Mouse (Mus musculus): ENCODE results near the gene Sgf29. TPM values are rescaled to one million over a fixed set of nuclear protein-coding genes. Genes with fewer than 3 reads are reported as not detected.

The Sgf29 gene
- total and polyA plus RNA-seq, 2 experiments from 2014 or later = 22.8 to 59.6 TPM

GRCm38 (mm10) chr7:126711910-126712309, 62.8 kb downstream of the Sgf29 start:
- Histone ChIP-seq H3K4me1 (ENCODE audit: insufficient read depth) (no peaks in the 10 kb centered on the region), H3K4me3 (ENCODE audit: low read depth, low read length) (no peak overlapping the region), H3K9me3 (ENCODE audit: low read length) (no peaks in the 10 kb centered on the region), H3K9ac (no peak overlapping the region), H3K36me3 (ENCODE audit: insufficient read depth) (no peaks in the 10 kb centered on the region), H3K27ac (ENCODE audit: low read depth, low read length) (no peak overlapping the region), H3K4me2 (ENCODE audit: low read depth) (no peak overlapping the region), H3K27me3 (ENCODE audit: insufficient read depth, low read length) (no peaks in the 10 kb centered on the region)
- ATAC-seq (no peak), DNase-seq (no peak)
- 81% methylated on average over 3 of the region's 3 CpGs for WGBS
- TF ChIP-seq CTCF (IDR thresholded peaks at IDR 0.05; ENCODE audit: low read depth) = no peak

GRCm38 (mm10) chr7:126715679-126716078, 66.6 kb downstream of the Sgf29 start:
- no peak overlapping the region for H3K9ac ChIP-seq

DNA sequence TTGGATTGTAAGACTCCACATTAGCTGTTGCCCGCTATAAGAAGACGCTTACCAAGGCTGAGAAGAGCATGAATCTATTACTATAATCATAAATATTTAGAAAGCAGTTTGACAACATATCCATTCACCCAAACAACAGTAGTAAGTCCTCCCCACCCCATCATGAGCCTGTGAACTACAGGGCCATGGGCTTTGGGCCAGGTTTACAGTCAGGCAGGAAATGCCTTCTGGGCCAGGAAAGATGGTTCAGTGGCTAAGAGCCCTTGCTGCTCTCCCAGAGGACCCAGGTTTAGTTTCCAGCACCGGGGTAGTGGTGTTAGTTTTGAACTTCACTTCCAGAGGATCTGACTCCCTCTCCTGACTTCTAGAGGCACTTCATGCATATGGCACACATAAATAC, 68.5 kb downstream of the Sgf29 start:
- Histone ChIP-seq H3K27ac (ENCODE audit: low read depth, low read length) (no peak overlapping the region), H3K9me3 (ENCODE audit: low read length) (no peaks in the 10 kb centered on the region), H3K4me2 (ENCODE audit: low read depth) (no peak overlapping the region), H3K36me3 (ENCODE audit: insufficient read depth) (no peaks in the 10 kb centered on the region), H3K9ac (no peak overlapping the region), H3K4me3 (ENCODE audit: low read depth, low read length) (no peak overlapping the region), H3K27me3 (ENCODE audit: insufficient read depth, low read length) (no peaks in the 10 kb centered on the region), H3K4me1 (ENCODE audit: insufficient read depth) (no peaks in the 10 kb centered on the region)
- TF ChIP-seq CTCF (IDR thresholded peaks at IDR 0.05; ENCODE audit: low read depth) = no peak
- DNase-seq (no peak), ATAC-seq (no peak)
- WGBS = 86% methylated on average over 3 of the region's 3 CpGs

More at GRCm38 (mm10) chr7:126715679-126716078, 66.6 kb downstream of the Sgf29 start:
- 84% methylated on average over 4 of the region's 4 CpGs for WGBS
- Histone ChIP-seq H3K27me3 (ENCODE audit: insufficient read depth, low read length) (no peaks in the 10 kb centered on the region), H3K36me3 (ENCODE audit: insufficient read depth) (no peaks in the 10 kb centered on the region), H3K27ac (ENCODE audit: low read depth, low read length) (no peak overlapping the region), H3K4me3 (ENCODE audit: low read depth, low read length) (no peak overlapping the region), H3K4me1 (ENCODE audit: insufficient read depth) (no peaks in the 10 kb centered on the region), H3K4me2 (ENCODE audit: low read depth) (no peak overlapping the region), H3K9me3 (ENCODE audit: low read length) (no peaks in the 10 kb centered on the region)
- ATAC-seq (no peak), DNase-seq (no peak)
- TF ChIP-seq CTCF (IDR thresholded peaks at IDR 0.05; ENCODE audit: low read depth) = no peak

- ATAC-seq (no peak), DNase-seq (no peak)
- Histone ChIP-seq H3K4me2 (ENCODE audit: low read depth) (no peak overlapping the region), H3K36me3 (ENCODE audit: insufficient read depth) (no peaks in the 10 kb centered on the region), H3K4me3 (ENCODE audit: low read depth, low read length) (no peak overlapping the region), H3K9ac (no peak overlapping the region), H3K4me1 (ENCODE audit: insufficient read depth) (no peaks in the 10 kb centered on the region), H3K27ac (ENCODE audit: low read depth, low read length) (no peak overlapping the region), H3K9me3 (ENCODE audit: low read length) (no peaks in the 10 kb centered on the region), H3K27me3 (ENCODE audit: insufficient read depth, low read length) (no peaks in the 10 kb centered on the region)
- WGBS = 92% methylated on average over 5 of the region's 5 CpGs
- no peak for TF ChIP-seq CTCF (IDR thresholded peaks at IDR 0.05; ENCODE audit: low read depth)
These were observed 69.8 kb downstream of the Sgf29 start for GRCm38 (mm10) chr7:126718787-126719337.

GRCm38 (mm10) chr7:126721635-126722034, 72.5 kb downstream of the Sgf29 start:
- ATAC-seq = no peak
- TF ChIP-seq CTCF (IDR thresholded peaks at IDR 0.05; ENCODE audit: low read depth) = no peak
- Histone ChIP-seq H3K4me2 (ENCODE audit: low read depth) (no peak overlapping the region), H3K4me3 (ENCODE audit: low read depth, low read length) (no peak overlapping the region), H3K9me3 (ENCODE audit: low read length) (no peaks in the 10 kb centered on the region), H3K4me1 (ENCODE audit: insufficient read depth) (no peaks in the 10 kb centered on the region), H3K36me3 (ENCODE audit: insufficient read depth) (no peaks in the 10 kb centered on the region), H3K27me3 (ENCODE audit: insufficient read depth, low read length) (no peaks in the 10 kb centered on the region), H3K27ac (ENCODE audit: low read depth, low read length) (no peak overlapping the region), H3K9ac (no peak overlapping the region)
- WGBS = 93% methylated on average over 13 of the region's 13 CpGs
- DNase-seq = no peak

Other genes with a start within 250 kb of the Sgf29 start
- gene Cd19, start 234.4 kb upstream of the Sgf29 start, total RNA-seq (2014; rRNA removed) = 0.67 TPM in 1 of 2 replicates, not detected in the other
- not detected in 2 replicates for gene Cd19, start 234.4 kb upstream of the Sgf29 start, polyA plus RNA-seq (2015; fragmentation: Nextera tagmentation; extraction: Ambion mirVana)
- gene Rabep2, start 220.6 kb upstream of the Sgf29 start, total RNA-seq (2014; rRNA removed) = 26.1 and 26.4 TPM in 2 replicates
- 17.3 and 19.3 TPM in 2 replicates for gene Rabep2, start 220.6 kb upstream of the Sgf29 start, polyA plus RNA-seq (2015; fragmentation: Nextera tagmentation; extraction: Ambion mirVana)
- gene Atp2a1, start 186.2 kb upstream of the Sgf29 start, total RNA-seq (2014; rRNA removed) = 0.24 and 0.54 TPM in 2 replicates
- gene Atp2a1, start 186.2 kb upstream of the Sgf29 start, polyA plus RNA-seq (2015; fragmentation: Nextera tagmentation; extraction: Ambion mirVana) = 0.10 and 0.45 TPM in 2 replicates
- gene Sh2b1, start 173.9 kb upstream of the Sgf29 start, total RNA-seq (2014; rRNA removed) = 31.0 and 35.4 TPM in 2 replicates
- 66.0 and 70.4 TPM in 2 replicates for gene Sh2b1, start 173.9 kb upstream of the Sgf29 start, polyA plus RNA-seq (2015; fragmentation: Nextera tagmentation; extraction: Ambion mirVana)
- 75.9 and 76.5 TPM in 2 replicates for gene Tufm, start 161.9 kb upstream of the Sgf29 start, total RNA-seq (2014; rRNA removed)
- gene Tufm, start 161.9 kb upstream of the Sgf29 start, polyA plus RNA-seq (2015; fragmentation: Nextera tagmentation; extraction: Ambion mirVana) = 97.6 and 102 TPM in 2 replicates
- 60.5 and 89.0 TPM in 2 replicates for gene Atxn2l, start 145.9 kb upstream of the Sgf29 start, total RNA-seq (2014; rRNA removed)
- 39.5 and 56.8 TPM in 2 replicates for gene Atxn2l, start 145.9 kb upstream of the Sgf29 start, polyA plus RNA-seq (2015; fragmentation: Nextera tagmentation; extraction: Ambion mirVana)
- 113 and 137 TPM in 2 replicates for gene Eif3c, start 82.9 kb upstream of the Sgf29 start, total RNA-seq (2014; rRNA removed)
- gene Eif3c, start 82.9 kb upstream of the Sgf29 start, polyA plus RNA-seq (2015; fragmentation: Nextera tagmentation; extraction: Ambion mirVana) = 200 and 205 TPM in 2 replicates
- 0.08 and 0.33 TPM in 2 replicates for gene Apobr, start 64.4 kb upstream of the Sgf29 start, total RNA-seq (2014; rRNA removed)
- gene Apobr, start 64.4 kb upstream of the Sgf29 start, polyA plus RNA-seq (2015; fragmentation: Nextera tagmentation; extraction: Ambion mirVana) = 0.16 and 0.39 TPM in 2 replicates
- gene Cln3, start 63.5 kb upstream of the Sgf29 start, total RNA-seq (2014; rRNA removed) = 26.9 and 29.0 TPM in 2 replicates
- 22.1 and 23.8 TPM in 2 replicates for gene Cln3, start 63.5 kb upstream of the Sgf29 start, polyA plus RNA-seq (2015; fragmentation: Nextera tagmentation; extraction: Ambion mirVana)
- gene Il27, start 54.4 kb upstream of the Sgf29 start, total RNA-seq (2014; rRNA removed) = not detected in 2 replicates
- gene Il27, start 54.4 kb upstream of the Sgf29 start, polyA plus RNA-seq (2015; fragmentation: Nextera tagmentation; extraction: Ambion mirVana) = not detected in 2 replicates
- 4.8 and 7.3 TPM in 2 replicates for gene Nupr1, start 18.4 kb upstream of the Sgf29 start, total RNA-seq (2014; rRNA removed)
- gene Nupr1, start 18.4 kb upstream of the Sgf29 start, polyA plus RNA-seq (2015; fragmentation: Nextera tagmentation; extraction: Ambion mirVana) = 15.5 and 18.0 TPM in 2 replicates
- gene Sult1a1, start 27.1 kb downstream of the Sgf29 start, total RNA-seq (2014; rRNA removed) = 15.8 and 22.8 TPM in 2 replicates
- 15.4 and 16.0 TPM in 2 replicates for gene Sult1a1, start 27.1 kb downstream of the Sgf29 start, polyA plus RNA-seq (2015; fragmentation: Nextera tagmentation; extraction: Ambion mirVana)
- 66.9 and 115 TPM in 2 replicates for gene Bola2, start 46.1 kb downstream of the Sgf29 start, total RNA-seq (2014; rRNA removed)
- 139 and 205 TPM in 2 replicates for gene Bola2, start 46.1 kb downstream of the Sgf29 start, polyA plus RNA-seq (2015; fragmentation: Nextera tagmentation; extraction: Ambion mirVana)
- 15.8 and 17.9 TPM in 2 replicates for gene Slx1b, start 46.5 kb downstream of the Sgf29 start, total RNA-seq (2014; rRNA removed)
- gene Slx1b, start 46.5 kb downstream of the Sgf29 start, polyA plus RNA-seq (2015; fragmentation: Nextera tagmentation; extraction: Ambion mirVana) = 7.5 and 10.1 TPM in 2 replicates
- 121 and 169 TPM in 2 replicates for gene Coro1a, start 58.5 kb downstream of the Sgf29 start, total RNA-seq (2014; rRNA removed)
- gene Coro1a, start 58.5 kb downstream of the Sgf29 start, polyA plus RNA-seq (2015; fragmentation: Nextera tagmentation; extraction: Ambion mirVana) = 118 and 146 TPM in 2 replicates
- 108 and 131 TPM in 2 replicates for gene Mapk3, start 110.3 kb downstream of the Sgf29 start, total RNA-seq (2014; rRNA removed)
- 118 and 133 TPM in 2 replicates for gene Mapk3, start 110.3 kb downstream of the Sgf29 start, polyA plus RNA-seq (2015; fragmentation: Nextera tagmentation; extraction: Ambion mirVana)
- 1.2 and 2.5 TPM in 2 replicates for gene Gdpd3, start 117.0 kb downstream of the Sgf29 start, total RNA-seq (2014; rRNA removed)
- 0.93 and 0.97 TPM in 2 replicates for gene Gdpd3, start 117.0 kb downstream of the Sgf29 start, polyA plus RNA-seq (2015; fragmentation: Nextera tagmentation; extraction: Ambion mirVana)
- 162 and 237 TPM in 2 replicates for gene Ypel3, start 127.6 kb downstream of the Sgf29 start, total RNA-seq (2014; rRNA removed)
- 223 and 250 TPM in 2 replicates for gene Ypel3, start 127.6 kb downstream of the Sgf29 start, polyA plus RNA-seq (2015; fragmentation: Nextera tagmentation; extraction: Ambion mirVana)
- gene Tbx6, start 132.2 kb downstream of the Sgf29 start, total RNA-seq (2014; rRNA removed) = 0.31 and 0.38 TPM in 2 replicates
- gene Tbx6, start 132.2 kb downstream of the Sgf29 start, polyA plus RNA-seq (2015; fragmentation: Nextera tagmentation; extraction: Ambion mirVana) = 0.10 and 0.11 TPM in 2 replicates
- gene Ppp4c, start 143.2 kb downstream of the Sgf29 start, total RNA-seq (2014; rRNA removed) = 114 and 119 TPM in 2 replicates
- 161 and 172 TPM in 2 replicates for gene Ppp4c, start 143.2 kb downstream of the Sgf29 start, polyA plus RNA-seq (2015; fragmentation: Nextera tagmentation; extraction: Ambion mirVana)
- 33.2 and 34.4 TPM in 2 replicates for gene Fam57b, start 148.4 kb downstream of the Sgf29 start, total RNA-seq (2014; rRNA removed)
- gene Fam57b, start 148.4 kb downstream of the Sgf29 start, polyA plus RNA-seq (2015; fragmentation: Nextera tagmentation; extraction: Ambion mirVana) = 39.0 and 42.6 TPM in 2 replicates
- not detected in 2 replicates for gene 4930451I11Rik, start 182.3 kb downstream of the Sgf29 start, total RNA-seq (2014; rRNA removed)
- gene 4930451I11Rik, start 182.3 kb downstream of the Sgf29 start, polyA plus RNA-seq (2015; fragmentation: Nextera tagmentation; extraction: Ambion mirVana) = 0.62 TPM in 1 of 2 replicates, not detected in the other
- gene Doc2a, start 198.1 kb downstream of the Sgf29 start, total RNA-seq (2014; rRNA removed) = 35.7 and 148 TPM in 2 replicates
- gene Doc2a, start 198.1 kb downstream of the Sgf29 start, polyA plus RNA-seq (2015; fragmentation: Nextera tagmentation; extraction: Ambion mirVana) = 31.5 and 32.5 TPM in 2 replicates
- 11.7 and 21.3 TPM in 2 replicates for gene Hirip3, start 212.7 kb downstream of the Sgf29 start, total RNA-seq (2014; rRNA removed)
- gene Hirip3, start 212.7 kb downstream of the Sgf29 start, polyA plus RNA-seq (2015; fragmentation: Nextera tagmentation; extraction: Ambion mirVana) = 9.9 and 19.5 TPM in 2 replicates
- 62.8 and 69.9 TPM in 2 replicates for gene Ino80e, start 213.1 kb downstream of the Sgf29 start, total RNA-seq (2014; rRNA removed)
- gene Ino80e, start 213.1 kb downstream of the Sgf29 start, polyA plus RNA-seq (2015; fragmentation: Nextera tagmentation; extraction: Ambion mirVana) = 102 and 107 TPM in 2 replicates
- 100 and 110 TPM in 2 replicates for gene Taok2, start 235.4 kb downstream of the Sgf29 start, total RNA-seq (2014; rRNA removed)
- 30.5 and 42.6 TPM in 2 replicates for gene Taok2, start 235.4 kb downstream of the Sgf29 start, polyA plus RNA-seq (2015; fragmentation: Nextera tagmentation; extraction: Ambion mirVana)